Mouse (Mus musculus) small intestine, adult 2 months (tissue): ENCODE results near the gene D17H6S53E.

Experiments
- CTCF ChIP-seq: fragments of 200-500 bp; IDR thresholded peaks from 2 replicates; pipeline ENCODE4 v1.5.1; 2012; ENCODE audit warnings: low read depth, mild to moderate bottlenecking, control low read depth, inconsistent platforms, low read length, moderate library complexity, mixed read lengths; ENCODE audit not compliant: insufficient replicate concordance, insufficient read length; ENCODE audit errors: extremely low read depth
- POLR2A ChIP-seq: fragments of 200-500 bp; IDR thresholded peaks from 2 replicates; pipeline ENCODE4 v1.6.1; 2012; ENCODE audit warnings: low read depth, mild to moderate bottlenecking, control low read depth, inconsistent platforms, low read length, moderate library complexity

DNA sequence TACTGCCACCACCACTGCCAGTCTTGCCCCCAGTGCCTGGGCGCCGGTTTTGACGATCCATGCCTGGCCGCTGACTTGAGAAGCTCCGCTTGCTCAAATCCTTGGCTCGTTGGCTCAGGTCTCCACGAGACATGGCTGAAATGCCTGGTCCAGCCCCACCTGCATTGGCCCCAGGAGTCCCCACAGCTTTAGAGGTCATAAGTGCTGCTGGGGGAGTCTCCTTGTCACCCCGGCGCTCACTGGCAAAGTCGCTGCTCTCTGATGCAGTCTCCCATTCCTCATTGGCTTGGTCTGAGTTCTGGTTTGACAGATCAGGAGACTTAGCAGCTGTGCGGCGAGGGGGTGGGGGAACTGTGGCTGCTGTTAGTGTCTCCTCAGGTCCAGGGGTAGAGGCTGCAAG is 29.3 kb downstream of the D17H6S53E start:
- no peak for TF ChIP-seq CTCF
- no peak for TF ChIP-seq POLR2A
